Mouse (Mus musculus) heart, embryonic 15.5 days (tissue): ENCODE measurements at regions not wholly inside any gene's neighbourhood (a gene's known extent, or its start where the extent isn't known, plus 50 kb on each side); places are given as distances from the start of the nearest gene placed in this dataset.

Experiments
- ATAC-seq: fragments of 200-750 bp; cut with Nextera tagmentation; replicated peaks from 2 replicates; pipeline ENCODE4 v1.8.0; 2017; ENCODE audit warnings: low read depth, moderate TSS enrichment; ENCODE audit not compliant: insufficient number of reproducible peaks, insufficient read depth, low FRiP score
- H3K27ac ChIP-seq: fragments of 300-500 bp; sonication (generic); 2 replicates; pipeline ENCODE4 v1.5.1; 2015; ENCODE audit warnings: mild to moderate bottlenecking, inconsistent platforms
- H3K27me3 ChIP-seq: fragments of 300-500 bp; sonication (generic); 2 replicates; pipeline ENCODE4 v1.6.1; 2015; ENCODE audit warnings: inconsistent platforms
- H3K36me3 ChIP-seq: fragments of 300-500 bp; sonication (generic); 2 replicates; pipeline ENCODE4 v1.6.1; 2015; ENCODE audit warnings: mild to moderate bottlenecking, inconsistent platforms
- H3K4me1 ChIP-seq: fragments of 300-500 bp; sonication (generic); replicated peaks from 2 replicates; pipeline ENCODE4 v1.6.1; 2015; ENCODE audit warnings: inconsistent platforms
- H3K4me2 ChIP-seq: fragments of 300-500 bp; sonication (generic); 2 replicates; pipeline ENCODE4 v1.6.1; 2015; ENCODE audit warnings: inconsistent platforms, mild to moderate bottlenecking, moderate library complexity
- H3K4me3 ChIP-seq: fragments of 300-500 bp; sonication (generic); 2 replicates; pipeline ENCODE4 v1.5.1; 2015; ENCODE audit warnings: mild to moderate bottlenecking, inconsistent platforms
- H3K9ac ChIP-seq: fragments of 300-500 bp; sonication (generic); 2 replicates; pipeline ENCODE4 v1.6.1; 2015; ENCODE audit warnings: mild to moderate bottlenecking, inconsistent platforms
- H3K9me3 ChIP-seq: fragments of 300-500 bp; sonication (generic); replicated peaks from 2 replicates; pipeline ENCODE4 v1.6.1; 2016; ENCODE audit warnings: inconsistent platforms
- WGBS: fragments of 180-500 bp; shearing (Covaris S2); methylation state at CpG from one replicate; pipeline ENCODE4 v1.1.7; 2015; ENCODE audit warnings: mixed read lengths; 5-methylcytosine and 5-hydroxymethylcytosine counted together

GRCm38 (mm10) chr11:63543971-63544696 is 378.0 kb downstream of the Hs3st3b1 start:
- no peak overlapping the region for H3K4me3 ChIP-seq
- H3K27ac ChIP-seq = no peak overlapping the region
- no peaks in the 10 kb centered on the region for H3K36me3 ChIP-seq
- no peak overlapping the region for H3K9ac ChIP-seq
- H3K27me3 ChIP-seq = no peaks in the 10 kb centered on the region; the same call in 1 of the 2 replicates
- 63% methylated on average over 7 of the region's 7 CpGs for WGBS
- no peak for ATAC-seq
- no peaks in the 10 kb centered on the region for H3K9me3 ChIP-seq
- no peaks in the 10 kb centered on the region for H3K4me1 ChIP-seq
- H3K4me2 ChIP-seq = no peak overlapping the region

GRCm38 (mm10) chr11:63545516-63545915 is 376.6 kb downstream of the Hs3st3b1 start:
- H3K27me3 ChIP-seq = peaks cover under 1% of the 10 kb centered on the region
- H3K27ac ChIP-seq = no peak overlapping the region
- WGBS = 14% methylated on average over 7 of the region's 7 CpGs
- H3K9me3 ChIP-seq = no peaks in the 10 kb centered on the region
- no peak overlapping the region for H3K4me3 ChIP-seq
- H3K4me2 ChIP-seq = no peak overlapping the region
- H3K4me1 ChIP-seq = no peaks in the 10 kb centered on the region
- no peaks in the 10 kb centered on the region for H3K36me3 ChIP-seq
- no peak for ATAC-seq
- no peak overlapping the region for H3K9ac ChIP-seq

GRCm38 (mm10) chr11:63560466-63560865 is 361.6 kb downstream of the Hs3st3b1 start:
- no peak overlapping the region for H3K4me2 ChIP-seq
- no peak overlapping the region for H3K9ac ChIP-seq
- no peak overlapping the region for H3K27ac ChIP-seq
- H3K4me1 ChIP-seq = 0 out of 2 replicates have a peak, but pooled peaks cover 4% of the 10 kb centered on the region
- ATAC-seq = no peak
- no peaks in the 10 kb centered on the region for H3K9me3 ChIP-seq
- H3K27me3 ChIP-seq = peaks cover 14% of the 10 kb centered on the region; the same call in 1 of the 2 replicates
- 71% methylated on average over 6 of the region's 6 CpGs for WGBS
- no peak overlapping the region for H3K4me3 ChIP-seq
- no peaks in the 10 kb centered on the region for H3K36me3 ChIP-seq

- Histone ChIP-seq H3K4me2 (no peak overlapping the region), H3K27me3 (peaks cover 9% of the 10 kb centered on the region; the same call in 1 of the 2 replicates), H3K4me1 (0 out of 2 replicates have a peak, but pooled peaks cover 4% of the 10 kb centered on the region), H3K4me3 (no peak overlapping the region), H3K9ac (no peak overlapping the region), H3K36me3 (no peaks in the 10 kb centered on the region), H3K27ac (no peak overlapping the region), H3K9me3 (no peaks in the 10 kb centered on the region)
- no peak for ATAC-seq
- 51% methylated on average over 2 of the region's 2 CpGs for WGBS
These were observed 359.4 kb downstream of the Hs3st3b1 start for GRCm38 (mm10) chr11:63562696-63563095.

GRCm38 (mm10) chr11:63565471-63566232 is 356.4 kb downstream of the Hs3st3b1 start:
- Histone ChIP-seq H3K4me1 (0 out of 2 replicates have a peak, but pooled peaks cover 4% of the 10 kb centered on the region), H3K9ac (no peak overlapping the region), H3K27ac (no peak overlapping the region), H3K9me3 (no peaks in the 10 kb centered on the region), H3K4me3 (no peak overlapping the region), H3K27me3 (peaks cover 9% of the 10 kb centered on the region; the same call in 1 of the 2 replicates), H3K36me3 (no peaks in the 10 kb centered on the region), H3K4me2 (no peak overlapping the region)
- 53% methylated on average over 8 of the region's 8 CpGs for WGBS
- ATAC-seq = no peak

- no peaks in the 10 kb centered on the region for H3K9me3 ChIP-seq
- no peak overlapping the region for H3K4me3 ChIP-seq
- no peak overlapping the region for H3K9ac ChIP-seq
- H3K4me2 ChIP-seq = no peak overlapping the region
- no peaks in the 10 kb centered on the region for H3K4me1 ChIP-seq
- 34% methylated on average over 15 of the region's 15 CpGs for WGBS
- ATAC-seq = no peak; the same call in 1 of the 2 replicates
- H3K27me3 ChIP-seq = peaks cover 3% of the 10 kb centered on the region; the same call in 1 of the 2 replicates
- H3K27ac ChIP-seq = no peak overlapping the region
- no peaks in the 10 kb centered on the region for H3K36me3 ChIP-seq
These were observed 352.2 kb downstream of the Hs3st3b1 start for GRCm38 (mm10) chr11:63569785-63570479.

- Histone ChIP-seq H3K4me2 (no peak overlapping the region), H3K27me3 (no peaks in the 10 kb centered on the region), H3K36me3 (no peaks in the 10 kb centered on the region), H3K4me1 (no peaks in the 10 kb centered on the region), H3K4me3 (no peak overlapping the region), H3K27ac (no peak overlapping the region), H3K9ac (no peak overlapping the region), H3K9me3 (no peaks in the 10 kb centered on the region)
- WGBS = 81% methylated on average over 1 of the region's 1 CpGs
- ATAC-seq = no peak
These were observed 351.4 kb downstream of the Hs3st3b1 start for GRCm38 (mm10) chr11:63570646-63571045.

GRCm38 (mm10) chr11:63573271-63573670 is 348.8 kb downstream of the Hs3st3b1 start:
- Histone ChIP-seq H3K36me3 (no peaks in the 10 kb centered on the region), H3K4me2 (no peak overlapping the region), H3K4me1 (no peaks in the 10 kb centered on the region), H3K9ac (no peak overlapping the region), H3K27me3 (0 out of 2 replicates have a peak, but pooled peaks cover 5% of the 10 kb centered on the region), H3K27ac (no peak overlapping the region), H3K4me3 (no peak overlapping the region), H3K9me3 (no peaks in the 10 kb centered on the region)
- ATAC-seq = no peak
- 66% methylated on average over 2 of the region's 2 CpGs for WGBS

- H3K9ac ChIP-seq = no peak overlapping the region
- no peak overlapping the region for H3K4me3 ChIP-seq
- no peaks in the 10 kb centered on the region for H3K9me3 ChIP-seq
- H3K4me1 ChIP-seq = no peaks in the 10 kb centered on the region; the same call in 1 of the 2 replicates
- 67% methylated on average over 3 of the region's 3 CpGs for WGBS
- no peak overlapping the region for H3K4me2 ChIP-seq
- 0 out of 2 replicates have a peak, but pooled peaks cover 16% of the 10 kb centered on the region for H3K27me3 ChIP-seq
- H3K36me3 ChIP-seq = no peaks in the 10 kb centered on the region
- no peak overlapping the region for H3K27ac ChIP-seq
- no peak for ATAC-seq
These were observed 338.8 kb downstream of the Hs3st3b1 start for GRCm38 (mm10) chr11:63583321-63583720.

- no peak overlapping the region for H3K4me2 ChIP-seq
- WGBS = 77% methylated on average over 8 of the region's 8 CpGs
- H3K27me3 ChIP-seq = 0 out of 2 replicates have a peak, but pooled peaks cover 8% of the 10 kb centered on the region
- no peaks in the 10 kb centered on the region for H3K36me3 ChIP-seq
- H3K4me3 ChIP-seq = no peak overlapping the region
- H3K9ac ChIP-seq = no peak overlapping the region
- H3K9me3 ChIP-seq = no peaks in the 10 kb centered on the region
- H3K4me1 ChIP-seq = no peaks in the 10 kb centered on the region; the same call in 1 of the 2 replicates
- H3K27ac ChIP-seq = no peak overlapping the region
- ATAC-seq = no peak
These were observed 336.7 kb downstream of the Hs3st3b1 start for GRCm38 (mm10) chr11:63585216-63585869.

- H3K9me3 ChIP-seq = no peaks in the 10 kb centered on the region
- H3K27me3 ChIP-seq = no peaks in the 10 kb centered on the region
- no peak overlapping the region for H3K4me3 ChIP-seq
- 70% methylated on average over 4 of the region's 4 CpGs for WGBS
- no peak for ATAC-seq
- H3K9ac ChIP-seq = no peak overlapping the region
- H3K27ac ChIP-seq = no peak overlapping the region
- no peaks in the 10 kb centered on the region for H3K36me3 ChIP-seq
- H3K4me2 ChIP-seq = no peak overlapping the region
- H3K4me1 ChIP-seq = no peaks in the 10 kb centered on the region
These were observed 301.9 kb downstream of the Hs3st3b1 start for GRCm38 (mm10) chr11:63620220-63620619.
